Comparison of ENCODE assay signal across 8 mouse cellular contexts in genomic region chr1:91428614-91429013, GRCm38 (mm10). TPM values are rescaled to one million over a fixed set of nuclear protein-coding genes. Genes with fewer than 3 reads are reported as not detected.
DNase-seq lines count a peak whose midpoint lies in the region; ATAC-seq lines count a peak whose summit lies in the region.

No protein-coding gene starts in this region.

- no peak overlapping the region for H3K4me3 ChIP-seq in kidney, embryonic 16.5 days (ENCODE audit: low read length)

- no peaks in the 10 kb centered on the region for H3K27me3 ChIP-seq in kidney, embryonic 16.5 days (ENCODE audit: insufficient read depth, low read length)

- H3K9ac ChIP-seq in kidney, embryonic 16.5 days (replicated peaks; ENCODE audit: low read length) = no peak overlapping the region

- H3K27ac ChIP-seq in kidney, embryonic 16.5 days (ENCODE audit: low read length) = no peak overlapping the region

- ATAC-seq in CD4-positive, CD25-positive, alpha-beta regulatory T cell, adult 4 months = peak; percentile 84
- 0 out of 2 replicates have a peak, but pooled peaks have one; percentile 75 for ATAC-seq in kidney, embryonic 16.5 days (ENCODE audit: low FRiP score, low TSS enrichment)

- H3K4me2 ChIP-seq in kidney, embryonic 16.5 days (replicated peaks; ENCODE audit: low read depth, low read length) = no peak overlapping the region

- no peaks in the 10 kb centered on the region for H3K4me1 ChIP-seq in kidney, embryonic 16.5 days (ENCODE audit: insufficient read depth, low read length)

- peaks cover 2% of the 10 kb centered on the region; the same call in 1 of the 2 replicates for H3K36me3 ChIP-seq in kidney, embryonic 16.5 days (ENCODE audit: insufficient read depth, low read length)

- peak; percentile 94 for DNase-seq in adrenal gland, postnatal 14 days
- peak; percentile 69 for DNase-seq in embryo, embryonic 9.5 days (ENCODE audit: extremely low spot score)
- peak; percentile 86 for DNase-seq in heart, adult 8-10 months (ENCODE audit: low spot score)
- peak; percentile 80 to 88 for DNase-seq in lung, adult 18-20 months
- peak; percentile 76 for DNase-seq in right cerebral cortex, adult 18-20 months
- DNase-seq in thymus, postnatal 4 days = peak; percentile 94

- 33% methylated on average over 4 of the region's 4 CpGs for whole genome bisulfite sequencing in kidney, embryonic 16.5 days

- H3K9me3 ChIP-seq in kidney, embryonic 16.5 days (ENCODE audit: low read length) = no peaks in the 10 kb centered on the region

RNA-seq across cellular contexts. Expression of gene Hes6, which starts 14.8 kb away (rescaled TPM):
- polyA plus RNA-seq in CD4-positive, CD25-positive, alpha-beta regulatory T cell, adult 4 months (2017; shearing (Covaris generic)) = 10 to 100 TPM; 11.4 to 12.5 TPM
- 182 and 223 TPM in 2 replicates for total RNA-seq in adrenal gland, postnatal 14 days (2021)
- total RNA-seq in heart, adult 8-10 months (2022) = 10 to 100 TPM; 18.6 to 20.4 (median 20.0) TPM
- polyA plus RNA-seq in kidney, embryonic 16.5 days (2015; fragmentation: Nextera tagmentation; extraction: Ambion mirVana) = 69.0 and 72.2 TPM in 2 replicates

RNA-seq across cellular contexts. Expression of gene Ilkap, which starts 30.0 kb away (rescaled TPM):
- 10 to 100 TPM; 30.3 to 36.3 TPM for polyA plus RNA-seq in CD4-positive, CD25-positive, alpha-beta regulatory T cell, adult 4 months (2017; shearing (Covaris generic))
- 99.4 and 110 TPM in 2 replicates for total RNA-seq in adrenal gland, postnatal 14 days (2021)
- 10 to 100 TPM; 41.5 to 53.3 (median 44.4) TPM for total RNA-seq in heart, adult 8-10 months (2022)
- polyA plus RNA-seq in kidney, embryonic 16.5 days (2015; fragmentation: Nextera tagmentation; extraction: Ambion mirVana) = 140 and 143 TPM in 2 replicates

RNA-seq across cellular contexts. Expression of gene Per2, which starts 30.5 kb away (rescaled TPM):
- polyA plus RNA-seq in CD4-positive, CD25-positive, alpha-beta regulatory T cell, adult 4 months (2017; shearing (Covaris generic)) = 1 to 10 TPM; 1.9 to 2.1 TPM
- total RNA-seq in adrenal gland, postnatal 14 days (2021) = 38.3 and 42.3 TPM in 2 replicates
- 10 to 100 TPM in 3 of 4 experiments, 1 to 10 TPM in 1; 8.3 to 15.0 (median 13.5) TPM for total RNA-seq in heart, adult 8-10 months (2022)
- polyA plus RNA-seq in kidney, embryonic 16.5 days (2015; fragmentation: Nextera tagmentation; extraction: Ambion mirVana) = 4.2 and 4.6 TPM in 2 replicates
